Mouse (Mus musculus): ENCODE data around the gene Hdgf. TPM values are rescaled to one million over a fixed set of nuclear protein-coding genes. Genes with fewer than 3 reads are reported as not detected.

Hdgf gene
- polyA plus RNA-seq, 1 experiment from 2014 or later: 230 TPM

Other genes starting within 250 kb of the Hdgf start
- gene Lrrc71, start 157.7 kb upstream of the Hdgf start, polyA plus RNA-seq (2016; fragmentation: Nextera tagmentation; extraction: Ambion mirVana): 0.90 and 1.2 TPM in 2 replicates
- gene Ntrk1, start 111.2 kb upstream of the Hdgf start, polyA plus RNA-seq (2016; fragmentation: Nextera tagmentation; extraction: Ambion mirVana): 19.3 and 24.0 TPM in 2 replicates
- gene Insrr, start 109.4 kb upstream of the Hdgf start, polyA plus RNA-seq (2016; fragmentation: Nextera tagmentation; extraction: Ambion mirVana): 1.2 and 1.7 TPM in 2 replicates
- gene Pear1, start 82.0 kb upstream of the Hdgf start, polyA plus RNA-seq (2016; fragmentation: Nextera tagmentation; extraction: Ambion mirVana): 13.1 and 13.2 TPM in 2 replicates
- gene Sh2d2a, start 59.6 kb upstream of the Hdgf start, polyA plus RNA-seq (2016; fragmentation: Nextera tagmentation; extraction: Ambion mirVana): not detected in 2 replicates
- 14.7 and 16.4 TPM in 2 replicates for gene Prcc, start 20.7 kb upstream of the Hdgf start, polyA plus RNA-seq (2016; fragmentation: Nextera tagmentation; extraction: Ambion mirVana)
- 72.9 and 79.0 TPM in 2 replicates for gene Mrpl24, start 13.2 kb downstream of the Hdgf start, polyA plus RNA-seq (2016; fragmentation: Nextera tagmentation; extraction: Ambion mirVana)
- gene Isg20l2, start 24.0 kb downstream of the Hdgf start, polyA plus RNA-seq (2016; fragmentation: Nextera tagmentation; extraction: Ambion mirVana): 67.7 and 68.7 TPM in 2 replicates
- 22.1 and 22.5 TPM in 2 replicates for gene Rrnad1, start 24.4 kb downstream of the Hdgf start, polyA plus RNA-seq (2016; fragmentation: Nextera tagmentation; extraction: Ambion mirVana)
- gene Crabp2, start 42.3 kb downstream of the Hdgf start, polyA plus RNA-seq (2016; fragmentation: Nextera tagmentation; extraction: Ambion mirVana): 384 and 396 TPM in 2 replicates
- 136 and 153 TPM in 2 replicates for gene Nes, start 64.8 kb downstream of the Hdgf start, polyA plus RNA-seq (2016; fragmentation: Nextera tagmentation; extraction: Ambion mirVana)
- 1.7 and 1.9 TPM in 2 replicates for gene Bcan, start 93.9 kb downstream of the Hdgf start, polyA plus RNA-seq (2016; fragmentation: Nextera tagmentation; extraction: Ambion mirVana)
- gene Hapln2, start 121.3 kb downstream of the Hdgf start, polyA plus RNA-seq (2016; fragmentation: Nextera tagmentation; extraction: Ambion mirVana): 0.30 and 0.33 TPM in 2 replicates
- gene Gpatch4, start 136.8 kb downstream of the Hdgf start, polyA plus RNA-seq (2016; fragmentation: Nextera tagmentation; extraction: Ambion mirVana): 28.0 and 28.3 TPM in 2 replicates
- 135 and 137 TPM in 2 replicates for gene Naxe, start 152.2 kb downstream of the Hdgf start, polyA plus RNA-seq (2016; fragmentation: Nextera tagmentation; extraction: Ambion mirVana)
- gene Ttc24, start 172.0 kb downstream of the Hdgf start, polyA plus RNA-seq (2016; fragmentation: Nextera tagmentation; extraction: Ambion mirVana): 0.36 TPM in 1 of 2 replicates, not detected in the other
- 14.7 and 14.9 TPM in 2 replicates for gene Iqgap3, start 175.7 kb downstream of the Hdgf start, polyA plus RNA-seq (2016; fragmentation: Nextera tagmentation; extraction: Ambion mirVana)
- gene Mef2d, start 236.1 kb downstream of the Hdgf start, polyA plus RNA-seq (2016; fragmentation: Nextera tagmentation; extraction: Ambion mirVana): 17.7 and 20.7 TPM in 2 replicates

All from hindbrain, embryonic 12.5 days (tissue).